In the genomic region with DNA sequence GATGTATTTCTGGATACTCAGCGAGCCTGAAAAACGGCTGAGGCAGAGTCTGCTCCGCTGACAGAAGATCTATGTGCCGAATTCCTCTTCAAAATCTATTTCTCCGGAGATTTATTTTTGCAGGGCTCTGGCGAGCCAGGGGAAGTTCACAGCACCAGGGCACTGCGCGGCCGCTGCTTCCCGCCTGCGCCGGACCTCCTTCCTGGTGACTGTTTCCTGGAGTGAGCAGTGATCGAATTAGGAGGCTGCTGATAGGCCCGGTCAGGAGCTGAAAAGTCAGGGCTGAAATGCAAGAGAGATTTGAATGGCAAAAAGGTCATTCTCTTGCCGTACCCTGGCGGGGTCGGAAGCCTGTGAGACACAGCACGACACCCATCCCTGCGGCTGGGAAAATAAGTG, we compare ENCODE assay signal across 8 mouse cellular contexts. TPM values are rescaled to one million over a fixed set of nuclear protein-coding genes. Genes with fewer than 3 reads are reported as not detected.
A peak's percentile ranks its signal among the peaks of the same experiment; 100 is the strongest.
DNase-seq lines count a peak whose midpoint lies in the region; ATAC-seq lines count a peak whose summit lies in the region.

No protein-coding gene starts in this region.

- no peaks in the 10 kb centered on the region for H3K36me3 ChIP-seq in kidney, embryonic 14.5 days (ENCODE audit: control insufficient read depth, insufficient read depth, low read length)
- no peaks in the 10 kb centered on the region for H3K36me3 ChIP-seq in embryonic facial prominence, embryonic 11.5 days (replicated peaks; ENCODE audit: control insufficient read depth, insufficient read depth, low read depth, low read length)
- no peaks in the 10 kb centered on the region for H3K36me3 ChIP-seq in hindbrain, embryonic 12.5 days
- H3K36me3 ChIP-seq in liver, embryonic 16.5 days (ENCODE audit: control insufficient read depth, insufficient read depth) = no peaks in the 10 kb centered on the region

- H3K4me1 ChIP-seq in kidney, embryonic 14.5 days (ENCODE audit: control insufficient read depth, insufficient read depth, low read length) = peaks cover 12% of the 10 kb centered on the region
- peaks cover 6% of the 10 kb centered on the region for H3K4me1 ChIP-seq in embryonic facial prominence, embryonic 11.5 days (ENCODE audit: control insufficient read depth, insufficient read depth, low read length)
- H3K4me1 ChIP-seq in hindbrain, embryonic 12.5 days = peaks cover 19% of the 10 kb centered on the region
- H3K4me1 ChIP-seq in liver, embryonic 16.5 days (ENCODE audit: control insufficient read depth, low read depth, low read length) = peaks cover 4% of the 10 kb centered on the region; the same call in 1 of the 2 replicates

- intact Hi-C loops in left cerebral cortex, postnatal 25 days (cut with DNase I) = no loop called here

- H3K4me2 ChIP-seq in kidney, embryonic 14.5 days (replicated peaks; ENCODE audit: low read depth, low read length) = peak overlapping the region; percentile 40
- peak overlapping the region; percentile 57 for H3K4me2 ChIP-seq in embryonic facial prominence, embryonic 11.5 days (ENCODE audit: low read depth, low read length)
- H3K4me2 ChIP-seq in hindbrain, embryonic 12.5 days (replicated peaks) = peak overlapping the region; percentile 44
- peak overlapping the region; percentile 59 for H3K4me2 ChIP-seq in liver, embryonic 16.5 days (ENCODE audit: low read depth, low read length)

- 4% methylated on average over 19 of the region's 19 CpGs for WGBS in kidney, embryonic 14.5 days
- WGBS in embryonic facial prominence, embryonic 11.5 days = 4% methylated on average over 19 of the region's 19 CpGs
- WGBS in hindbrain, embryonic 12.5 days = 1% methylated on average over 19 of the region's 19 CpGs
- 2% methylated on average over 19 of the region's 19 CpGs for WGBS in liver, embryonic 16.5 days (ENCODE audit: insufficient replicate concordance)

- H3K27me3 ChIP-seq in kidney, embryonic 14.5 days (ENCODE audit: control insufficient read depth, insufficient read depth, low read length) = peaks cover 2% of the 10 kb centered on the region; the same call in 1 of the 2 replicates
- H3K27me3 ChIP-seq in embryonic facial prominence, embryonic 11.5 days (ENCODE audit: control insufficient read depth, insufficient read depth, low read length) = no peaks in the 10 kb centered on the region
- H3K27me3 ChIP-seq in hindbrain, embryonic 12.5 days = 0 out of 2 replicates have a peak, but pooled peaks cover 2% of the 10 kb centered on the region
- H3K27me3 ChIP-seq in liver, embryonic 16.5 days (ENCODE audit: control insufficient read depth, insufficient read depth, low read depth, low read length) = peaks cover 18% of the 10 kb centered on the region

- no peaks in the 10 kb centered on the region for H3K9me3 ChIP-seq in kidney, embryonic 14.5 days (ENCODE audit: control insufficient read depth, low read length)
- no peaks in the 10 kb centered on the region for H3K9me3 ChIP-seq in embryonic facial prominence, embryonic 11.5 days (replicated peaks; ENCODE audit: control insufficient read depth, low read length)
- H3K9me3 ChIP-seq in hindbrain, embryonic 12.5 days (replicated peaks) = no peaks in the 10 kb centered on the region
- H3K9me3 ChIP-seq in liver, embryonic 16.5 days (replicated peaks; ENCODE audit: control insufficient read depth, low read length) = no peaks in the 10 kb centered on the region; the same call in 1 of the 2 replicates

- H3K27ac ChIP-seq in kidney, embryonic 14.5 days (ENCODE audit: low read depth, low read length) = peak overlapping the region; percentile 51; the same call in 1 of the 2 replicates
- H3K27ac ChIP-seq in embryonic facial prominence, embryonic 11.5 days (replicated peaks; ENCODE audit: low read depth, low read length) = peak overlapping the region; percentile 62
- peak overlapping the region; percentile 92 for H3K27ac ChIP-seq in hindbrain, embryonic 12.5 days
- H3K27ac ChIP-seq in liver, embryonic 16.5 days (ENCODE audit: low read length) = no peak overlapping the region

- H3K4me3 ChIP-seq in kidney, embryonic 14.5 days (ENCODE audit: low read length) = peak overlapping the region; percentile 35
- peak overlapping the region; percentile 25 for H3K4me3 ChIP-seq in embryonic facial prominence, embryonic 11.5 days (ENCODE audit: low read depth, low read length)
- H3K4me3 ChIP-seq in hindbrain, embryonic 12.5 days = peak overlapping the region; percentile 15
- peak overlapping the region; percentile 40 for H3K4me3 ChIP-seq in liver, embryonic 16.5 days (ENCODE audit: low read depth, low read length)

- H3K9ac ChIP-seq in kidney, embryonic 14.5 days (ENCODE audit: low read depth, low read length) = peak overlapping the region; percentile 63; the same call in 1 of the 2 replicates
- H3K9ac ChIP-seq in embryonic facial prominence, embryonic 11.5 days (replicated peaks; ENCODE audit: low read length) = peak overlapping the region; percentile 72
- peak overlapping the region; percentile 48 for H3K9ac ChIP-seq in hindbrain, embryonic 12.5 days
- H3K9ac ChIP-seq in liver, embryonic 16.5 days (ENCODE audit: low read depth, low read length) = no peak overlapping the region; the same call in 1 of the 2 replicates

- peak; percentile 68; the same call in 1 of the 2 replicates for ATAC-seq in kidney, embryonic 14.5 days (ENCODE audit: low FRiP score, low TSS enrichment)
- no peak for ATAC-seq in embryonic facial prominence, embryonic 11.5 days (replicated peaks; ENCODE audit: insufficient number of reproducible peaks, low FRiP score, low TSS enrichment, low read depth)
- peak; percentile 59; the same call in 1 of the 2 replicates for ATAC-seq in hindbrain, embryonic 12.5 days (ENCODE audit: low FRiP score)
- ATAC-seq in liver, embryonic 16.5 days (ENCODE audit: low read depth) = no peak

- DNase-seq in kidney, adult 8-10 months = no peak
- peak; percentile 66 for DNase-seq in embryonic facial prominence, embryonic 11.5 days (ENCODE audit: low spot score)
- DNase-seq in urinary bladder, postnatal 10 days (ENCODE audit: low spot score) = no peak
- DNase-seq in thymus, postnatal 14 days = no peak
- DNase-seq in left cerebral cortex, postnatal 25 days (ENCODE audit: low spot score in 2 of 2) = no peak

RNA-seq across cellular contexts. Expression of a gene that starts 9.5 kb away (rescaled TPM):
- polyA plus RNA-seq in kidney, embryonic 14.5 days (2014; fragmentation: Nextera tagmentation; extraction: Ambion mirVana) = 0.23 TPM in 1 of 2 replicates, not detected in the other
- polyA plus RNA-seq in embryonic facial prominence, embryonic 11.5 days (2014; fragmentation: Nextera tagmentation; extraction: Ambion mirVana) = not detected in 2 replicates
- polyA plus RNA-seq in hindbrain, embryonic 12.5 days (2016; fragmentation: Nextera tagmentation; extraction: Ambion mirVana) = not detected in 2 replicates
- polyA plus RNA-seq in liver, embryonic 16.5 days (2015; fragmentation: Nextera tagmentation; extraction: Ambion mirVana) = not detected in 2 replicates
- total RNA-seq in left cerebral cortex, postnatal 25 days (2021) = not detected

RNA-seq across cellular contexts. Expression of a gene that starts 46.4 kb away (rescaled TPM):
- 23.0 and 28.6 TPM in 2 replicates for polyA plus RNA-seq in kidney, embryonic 14.5 days (2014; fragmentation: Nextera tagmentation; extraction: Ambion mirVana)
- polyA plus RNA-seq in embryonic facial prominence, embryonic 11.5 days (2014; fragmentation: Nextera tagmentation; extraction: Ambion mirVana) = 34.0 and 34.4 TPM in 2 replicates
- 22.5 and 23.5 TPM in 2 replicates for polyA plus RNA-seq in hindbrain, embryonic 12.5 days (2016; fragmentation: Nextera tagmentation; extraction: Ambion mirVana)
- polyA plus RNA-seq in liver, embryonic 16.5 days (2015; fragmentation: Nextera tagmentation; extraction: Ambion mirVana) = 6.5 and 6.7 TPM in 2 replicates
- 10 to 100 TPM; 11.2 to 11.5 TPM for total RNA-seq in left cerebral cortex, postnatal 25 days (2021)

RNA-seq across cellular contexts. Expression of a gene that starts 56.4 kb away (rescaled TPM):
- polyA plus RNA-seq in kidney, embryonic 14.5 days (2014; fragmentation: Nextera tagmentation; extraction: Ambion mirVana) = 55.0 and 64.2 TPM in 2 replicates
- 65.9 and 67.1 TPM in 2 replicates for polyA plus RNA-seq in embryonic facial prominence, embryonic 11.5 days (2014; fragmentation: Nextera tagmentation; extraction: Ambion mirVana)
- polyA plus RNA-seq in hindbrain, embryonic 12.5 days (2016; fragmentation: Nextera tagmentation; extraction: Ambion mirVana) = 55.0 and 59.8 TPM in 2 replicates
- 20.5 and 23.6 TPM in 2 replicates for polyA plus RNA-seq in liver, embryonic 16.5 days (2015; fragmentation: Nextera tagmentation; extraction: Ambion mirVana)
- total RNA-seq in left cerebral cortex, postnatal 25 days (2021) = 10 to 100 TPM; 31.9 to 34.1 TPM

Comparison
In these comparisons a context has a peak if more than half of its experiments do, and no peak if none do; other contexts are left out.
1. ATAC-seq: peak in kidney, embryonic 14.5 days (single experiment) and hindbrain, embryonic 12.5 days (single experiment); none in embryonic facial prominence, embryonic 11.5 days (single experiment) and liver, embryonic 16.5 days (single experiment).
2. Peak in every context shown above with its lines, with median percentiles within 50 percentile points of each other: H3K4me2 ChIP-seq and H3K4me3 ChIP-seq.